Mouse (Mus musculus): ENCODE data around the gene Hist3h2ba.

DNA sequence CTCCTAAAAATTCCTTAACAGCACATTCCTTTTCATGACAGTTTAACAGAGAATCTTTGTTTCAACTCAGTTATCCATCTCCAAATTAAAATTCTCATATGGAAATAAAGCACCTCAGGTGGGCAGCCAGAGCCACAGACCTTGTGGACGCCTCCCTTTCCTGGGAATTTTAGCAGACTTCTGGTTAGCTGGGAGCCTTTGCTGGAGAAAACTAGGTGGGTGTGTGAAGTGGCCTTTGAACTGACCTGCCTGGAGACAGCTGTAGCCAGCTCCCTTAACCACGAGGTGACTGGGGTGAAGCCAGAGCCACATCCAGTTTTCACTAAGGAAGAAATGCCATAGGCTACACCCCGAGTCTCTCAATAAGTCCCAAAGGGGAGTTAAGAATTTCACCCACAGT is 19.1 kb upstream of the Hist3h2ba start:
- no peak for TF ChIP-seq CHD2 (IDR thresholded peaks at IDR 0.05; ENCODE audit: low read depth, low read length)
- TF ChIP-seq MAFK (IDR thresholded peaks at IDR 0.05; ENCODE audit: insufficient read depth, low read depth, low read length), result no peak
